Mouse (Mus musculus) WW6 (cell line): ENCODE measurements at regions not wholly inside any gene's neighbourhood (a gene's known extent, or its start where the extent isn't known, plus 50 kb on each side); places are given as distances from the start of the nearest gene placed in this dataset.

Experiments used
- DNase-seq: peaks from one replicate; pipeline ENCODE4 v3.0.0-alpha.2; 2013; ENCODE audit warnings: low read depth, low spot score

GRCm38 (mm10) chr15:32082109-32082508, 95.0 kb upstream of the Tas2r119 start:
- DNase-seq, result no peak

GRCm38 (mm10) chr15:32093889-32094288, 83.2 kb upstream of the Tas2r119 start:
- DNase-seq, result no peak

GRCm38 (mm10) chr15:32095554-32095953, 81.5 kb upstream of the Tas2r119 start:
- DNase-seq, result no peak

- DNase-seq, result no peak
Observed at GRCm38 (mm10) chr15:32110659-32111058, 66.4 kb upstream of the Tas2r119 start.
